Mouse (Mus musculus) retina, postnatal 7 days (tissue): ENCODE results near the gene Gif.

Experiments
- DNase-seq: peaks from one replicate; pipeline ENCODE4 v3.0.0-alpha.2; 2012; ENCODE audit warnings: low read depth, low spot score

Gif gene

GRCm38 (mm10) chr19:11794447-11794846 is 47.1 kb downstream of the Gif start:
- DNase-seq: no peak

DNA sequence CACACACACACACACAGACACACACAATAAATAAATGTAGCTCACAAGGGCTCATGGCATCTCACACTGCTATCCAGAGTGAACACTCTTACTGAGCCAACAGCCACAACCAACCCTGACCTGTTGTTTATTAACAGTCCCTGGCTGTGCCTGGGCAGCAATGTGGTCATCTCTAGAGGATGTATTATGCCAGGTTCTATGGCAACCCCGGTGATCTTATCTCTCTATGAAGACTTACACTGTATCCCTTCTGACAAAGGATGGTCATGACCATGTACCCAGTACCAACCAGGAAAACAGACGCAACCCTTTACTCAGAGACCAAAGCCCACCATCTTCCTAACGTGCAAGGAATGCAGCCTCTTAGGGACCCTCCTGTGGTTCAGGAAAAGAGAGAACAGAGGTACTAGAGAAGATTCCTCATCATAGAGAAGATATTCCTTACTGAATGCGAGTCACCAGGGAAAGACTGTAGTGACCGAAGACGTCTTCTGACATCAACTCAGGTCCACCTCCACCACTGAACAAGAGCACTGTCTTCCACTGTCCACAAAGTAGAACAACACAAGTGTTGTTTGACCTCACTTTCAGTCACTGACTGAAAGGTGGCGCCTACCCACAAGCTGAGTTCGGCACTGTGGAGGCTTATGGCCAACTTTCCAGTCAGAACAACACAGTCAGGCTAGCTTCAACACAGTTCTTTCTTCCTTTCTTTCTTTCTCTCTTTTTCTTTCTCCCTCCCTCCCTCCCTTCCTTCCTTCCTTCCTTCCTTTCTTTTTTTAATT is 53.4 kb downstream of the Gif start:
- no peak for DNase-seq

DNA sequence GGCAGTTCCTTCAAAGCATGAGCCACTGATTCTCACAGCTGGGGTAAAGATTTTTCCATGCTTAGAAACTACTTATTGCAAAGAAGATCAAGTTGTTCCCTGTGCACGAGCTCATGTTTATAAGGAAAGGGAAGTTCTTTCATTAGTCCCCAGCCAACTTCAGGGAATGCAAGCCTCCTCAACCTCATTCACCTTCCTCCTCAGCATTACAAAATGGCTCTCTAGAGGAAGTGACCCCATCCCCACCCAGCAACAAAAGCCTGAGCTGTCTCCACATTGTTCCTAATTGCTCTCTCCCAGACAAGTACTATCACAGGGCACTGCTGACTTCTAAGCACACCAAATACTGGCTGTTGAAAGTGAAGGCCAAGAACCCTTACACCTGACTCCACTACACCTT is 57.1 kb downstream of the Gif start:
- no peak for DNase-seq

- no peak for DNase-seq
These were observed 59.9 kb downstream of the Gif start for GRCm38 (mm10) chr19:11807251-11807650.

- DNase-seq: no peak
These were observed 60.5 kb downstream of the Gif start for GRCm38 (mm10) chr19:11807822-11808221.

- no peak for DNase-seq
These were observed 61.1 kb downstream of the Gif start for GRCm38 (mm10) chr19:11808452-11808851.

GRCm38 (mm10) chr19:11810003-11810758 is 62.8 kb downstream of the Gif start:
- no peak for DNase-seq

DNA sequence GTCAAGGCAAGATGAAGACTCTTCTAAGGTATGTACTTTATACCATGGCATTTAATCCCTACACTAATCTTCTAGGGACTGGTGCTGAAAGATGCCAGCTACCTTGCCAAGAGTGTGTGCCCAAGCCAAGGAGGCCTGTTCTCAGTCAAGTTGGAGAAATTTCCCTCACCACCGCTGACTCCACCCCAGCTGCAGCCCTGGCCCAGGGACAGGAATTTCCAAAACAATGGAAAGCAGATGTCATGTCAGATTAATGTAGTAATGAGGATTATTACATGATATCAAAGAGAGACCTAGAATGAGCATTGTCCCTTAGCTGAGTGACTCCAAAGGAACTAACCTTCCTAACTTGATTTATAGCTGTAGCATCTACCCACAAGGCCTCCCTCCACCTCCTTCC is 63.5 kb downstream of the Gif start:
- DNase-seq: no peak

DNA sequence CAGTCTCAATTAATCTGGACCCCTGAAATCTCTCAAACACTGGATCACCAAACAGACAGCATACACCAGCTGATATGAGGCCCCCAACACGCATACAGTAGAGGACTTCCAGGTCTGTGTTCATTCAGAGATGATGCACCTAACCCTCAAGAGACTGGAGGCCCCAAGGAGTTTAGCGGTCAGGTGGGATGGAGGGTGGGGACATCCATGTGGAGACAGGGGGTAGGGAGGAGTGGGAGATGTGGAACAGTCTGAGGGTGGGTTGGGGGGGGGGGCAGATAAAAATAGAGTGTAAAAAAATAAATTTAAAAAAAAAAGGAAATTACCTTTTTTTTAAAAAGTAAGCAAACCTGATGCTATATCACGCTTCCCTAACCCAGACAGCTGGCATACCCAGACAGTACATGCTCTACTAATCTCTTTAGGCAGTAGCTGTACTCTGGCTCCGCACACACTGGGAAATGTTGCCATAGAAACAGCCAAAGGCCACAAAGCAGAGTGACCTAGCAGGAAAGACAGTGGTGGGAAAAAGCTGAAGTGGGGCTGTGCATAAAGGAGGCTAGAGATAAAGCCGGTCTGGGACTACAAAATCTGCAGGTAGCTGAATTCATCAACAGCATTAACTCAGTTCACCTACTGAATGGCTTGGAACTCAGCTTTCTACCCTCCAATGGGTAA is 64.5 kb downstream of the Gif start:
- DNase-seq: peak; percentile 65
